Mouse (Mus musculus): ENCODE results near the gene Rgs10. TPM values are rescaled to one million over a fixed set of nuclear protein-coding genes. Genes with fewer than 3 reads are reported as not detected.
"Not testable (repeated sequence)": the region's sequence is repeated elsewhere in the genome, so short reads cannot be mapped to it uniquely, and the experiment has no call there.

Gene Rgs10
- total RNA-seq, 2 experiments from 2014 or later = 3.6 to 4.1 TPM

DNA sequence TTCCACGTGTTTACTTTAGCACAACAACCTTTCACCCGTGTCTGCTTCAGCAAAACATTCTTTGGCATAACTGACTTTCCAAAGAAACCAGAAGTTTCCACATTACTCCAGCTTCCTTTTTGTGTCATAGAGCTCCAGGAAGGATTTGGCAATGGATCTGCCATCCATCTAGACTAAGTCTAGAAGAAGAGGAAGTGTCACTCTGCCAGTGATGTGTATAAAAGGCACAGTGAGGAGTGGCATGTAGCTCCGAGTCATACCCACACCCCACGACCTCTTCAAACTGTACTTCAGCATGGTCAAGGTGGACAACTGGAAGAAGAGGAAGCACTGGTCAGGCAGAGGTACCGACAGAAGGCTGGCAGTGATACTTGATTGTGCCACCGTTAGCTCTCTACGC is 74.1 kb downstream of the Rgs10 start:
- DNase-seq = no peak

DNA sequence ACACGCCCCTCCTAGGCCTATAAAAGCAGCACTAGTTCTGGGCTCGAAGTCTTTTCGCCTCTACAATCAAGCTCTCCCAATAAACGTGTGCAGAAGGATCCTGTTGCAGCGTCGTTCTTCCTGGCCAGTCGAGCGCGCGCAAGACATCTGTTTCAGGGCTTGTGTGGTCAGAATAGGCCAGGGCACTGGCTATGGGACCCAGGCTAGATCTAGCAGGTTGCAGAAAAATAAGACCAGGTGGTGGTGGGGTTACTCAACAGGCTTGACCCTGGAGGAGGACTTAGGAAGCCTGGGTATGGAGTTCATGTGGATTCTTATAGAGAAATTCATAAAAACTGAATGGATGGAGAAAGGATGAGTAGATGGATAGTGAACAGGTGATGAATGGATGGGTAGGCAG is 75.9 kb downstream of the Rgs10 start:
- DNase-seq = not testable (repeated sequence)

DNA sequence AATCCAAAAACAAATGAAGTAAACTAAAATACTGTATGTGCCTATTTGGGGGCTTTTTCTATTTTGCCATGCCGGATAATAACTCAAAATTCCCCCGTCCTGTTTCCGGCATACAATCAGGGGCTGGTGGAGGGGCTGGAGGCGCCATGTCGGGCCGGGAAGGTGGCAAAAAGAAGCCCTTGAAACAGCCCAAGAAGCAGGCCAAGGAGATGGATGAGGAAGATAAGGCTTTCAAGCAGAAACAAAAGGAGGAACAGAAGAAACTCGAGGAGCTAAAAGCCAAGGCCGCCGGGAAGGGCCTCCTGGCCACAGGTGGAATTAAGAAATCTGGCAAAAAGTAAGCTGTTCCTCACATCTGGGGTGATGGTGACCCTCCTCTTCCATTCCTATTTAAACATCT is 78.2 kb downstream of the Rgs10 start:
- DNase-seq = not testable (repeated sequence)

DNA sequence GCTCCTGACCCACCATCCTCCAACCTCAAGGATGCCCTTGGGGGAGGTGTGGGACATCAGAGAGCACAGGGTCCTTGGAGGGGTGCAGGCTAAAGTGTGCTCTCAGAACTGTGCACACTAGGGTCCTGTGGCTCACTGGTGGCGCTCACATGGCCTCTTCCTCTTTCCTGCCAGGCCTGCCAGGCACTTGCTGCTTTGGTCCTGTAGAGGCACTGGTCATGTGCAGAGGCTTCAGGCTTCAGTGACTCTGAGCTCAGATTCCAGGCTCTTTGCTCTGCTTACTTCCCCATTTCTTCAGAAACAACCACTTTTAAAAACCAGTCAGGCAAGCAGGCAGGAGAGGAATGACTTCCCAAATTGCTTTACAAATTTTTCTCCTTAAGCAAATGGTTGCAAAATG is 85.7 kb downstream of the Rgs10 start:
- no peak for DNase-seq

- no peak for DNase-seq
Observed at GRCm38 (mm10) chr7:128330981-128331380, 87.6 kb downstream of the Rgs10 start.

DNA sequence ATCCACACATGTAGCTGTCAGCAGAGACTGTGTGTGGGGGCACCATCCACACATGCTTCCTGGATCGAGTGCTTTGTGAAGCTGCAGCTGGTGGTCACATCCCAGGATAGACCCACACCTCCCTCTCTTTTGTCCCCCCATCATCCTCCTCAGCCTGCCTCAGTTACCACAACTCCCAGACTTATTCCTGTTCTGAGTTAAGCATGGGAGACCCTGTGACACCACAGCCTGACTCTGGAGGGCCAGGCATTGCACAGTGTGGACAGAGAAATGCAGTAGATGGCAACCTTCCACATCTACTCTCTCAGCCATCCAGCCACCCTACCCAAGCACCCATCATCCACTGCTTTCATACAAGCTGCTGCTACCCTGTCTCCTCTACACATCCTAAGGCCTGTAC is 93.6 kb downstream of the Rgs10 start:
- DNase-seq = no peak

Other genes with a start within 250 kb of the Rgs10 start
- gene Cox6a2, start 212.4 kb downstream of the Rgs10 start, total RNA-seq (2021) = 1,000 to 10,000 TPM; 1,477 to 1,564 TPM
- gene Armc5, start 181.4 kb downstream of the Rgs10 start, total RNA-seq (2021) = 1 to 10 TPM; 5.8 to 8.7 TPM
- gene 9130023H24Rik, start 180.7 kb downstream of the Rgs10 start, total RNA-seq (2021) = 1 to 10 TPM; 1.7 to 2.0 TPM
- 10 to 100 TPM in 1 of 2 experiments, 1 to 10 TPM in 1; 9.0 to 10.2 TPM for gene Tgfb1i1, start 171.9 kb downstream of the Rgs10 start, total RNA-seq (2021)
- not detected for gene Slc5a2, start 153.1 kb downstream of the Rgs10 start, total RNA-seq (2021)
- gene BC017158, start 120.6 kb downstream of the Rgs10 start, total RNA-seq (2021) = 1 to 10 TPM; 3.4 to 3.7 TPM
- gene Tial1, start 43.0 kb upstream of the Rgs10 start, total RNA-seq (2021) = 10 to 100 TPM; 36.3 to 40.6 TPM
- 100 to 1,000 TPM; 122 to 129 TPM for gene Bag3, start 104.9 kb upstream of the Rgs10 start, total RNA-seq (2021)
- gene Inpp5f, start 192.6 kb upstream of the Rgs10 start, total RNA-seq (2021) = 1 to 10 TPM; 2.3 to 4.1 TPM